Comparison of ENCODE assay signal across 8 mouse cellular contexts in the genomic region with DNA sequence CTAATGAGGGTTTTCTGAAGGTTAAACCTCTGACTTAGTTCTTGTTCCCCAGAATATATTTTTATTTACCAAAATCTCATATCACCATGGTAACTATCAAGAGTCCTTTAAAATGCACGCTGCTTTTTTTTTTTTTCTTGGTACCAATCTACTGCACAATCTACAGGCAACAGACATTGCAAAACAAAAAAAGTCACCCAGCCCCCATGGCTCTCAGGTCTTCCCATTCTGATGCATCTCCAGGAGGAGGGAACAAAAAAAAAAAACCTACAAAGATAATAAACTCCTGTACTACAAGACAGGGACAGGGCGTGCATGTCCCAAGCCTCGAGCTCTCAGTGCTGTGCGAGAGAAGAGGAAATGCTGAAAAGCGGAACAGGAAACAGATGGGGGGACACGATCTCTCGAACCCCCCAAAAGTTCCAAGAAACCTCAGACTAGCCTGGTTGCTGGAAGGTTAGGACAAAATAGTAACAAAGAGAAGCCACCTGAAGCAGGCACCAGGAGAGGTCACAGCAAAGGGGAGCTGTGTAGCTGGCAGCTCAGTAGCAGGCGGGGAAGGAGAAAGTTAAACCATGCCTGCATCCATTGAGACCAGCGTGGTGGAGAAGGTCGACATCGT.
DNase-seq lines count a peak whose midpoint lies in the region; ATAC-seq and TF ChIP-seq lines count a peak whose summit lies in the region.

No protein-coding gene starts in this region.

- DNase-seq in forebrain, embryonic 10.5 days (ENCODE audit: extremely low spot score, low spot score): no peak
- peak; percentile 15 for DNase-seq in thymus, adult 2 months
- no peak for DNase-seq in thymus, adult 18-20 months
- DNase-seq in Muller cell, postnatal 12 days (ENCODE audit: inconsistent ontology term): no peak
- DNase-seq in forebrain, embryonic 11.5 days (ENCODE audit: low spot score): no peak
- no peak for DNase-seq in layer of hippocampus, adult 8-10 months (ENCODE audit: low spot score in 2 of 2)

- H3K27ac ChIP-seq in forebrain, embryonic 10.5 days: peak overlapping the region; percentile 72
- H3K27ac ChIP-seq in forebrain, embryonic 12.5 days: no peak overlapping the region
- H3K27ac ChIP-seq in thymus, adult 2 months (ENCODE audit: control insufficient read depth, insufficient read depth, low read length): no peak overlapping the region
- no peak overlapping the region for H3K27ac ChIP-seq in liver, embryonic 15.5 days (replicated peaks)
- H3K27ac ChIP-seq in forebrain, embryonic 11.5 days (ENCODE audit: low read depth, low read length): no peak overlapping the region

- H3K27me3 ChIP-seq in forebrain, embryonic 10.5 days (ENCODE audit: poor library complexity, severe bottlenecking): peaks cover 4% of the 10 kb centered on the region; the same call in 1 of the 2 replicates
- H3K27me3 ChIP-seq in forebrain, embryonic 12.5 days: peaks cover 3% of the 10 kb centered on the region; the same call in 1 of the 2 replicates
- H3K27me3 ChIP-seq in thymus, adult 2 months (ENCODE audit: control insufficient read depth, insufficient read depth, low read length): no peaks in the 10 kb centered on the region
- H3K27me3 ChIP-seq in liver, embryonic 15.5 days: 0 out of 2 replicates have a peak, but pooled peaks cover 3% of the 10 kb centered on the region
- no peaks in the 10 kb centered on the region for H3K27me3 ChIP-seq in forebrain, embryonic 11.5 days (ENCODE audit: control insufficient read depth, insufficient read depth, low read length)

- no peak for TF ChIP-seq CTCF in thymus, adult 2 months (IDR thresholded peaks at IDR 0.05; ENCODE audit: borderline replicate concordance, control insufficient read depth, extremely low read depth, insufficient read depth, low read length, poor library complexity)

- no peaks in the 10 kb centered on the region for H3K36me3 ChIP-seq in forebrain, embryonic 10.5 days (replicated peaks)
- H3K36me3 ChIP-seq in forebrain, embryonic 12.5 days (replicated peaks): no peaks in the 10 kb centered on the region
- no peaks in the 10 kb centered on the region for H3K36me3 ChIP-seq in thymus, adult 2 months (ENCODE audit: control insufficient read depth, insufficient read depth, low read length)
- no peaks in the 10 kb centered on the region for H3K36me3 ChIP-seq in liver, embryonic 15.5 days (replicated peaks)
- H3K36me3 ChIP-seq in forebrain, embryonic 11.5 days (ENCODE audit: control insufficient read depth, insufficient read depth, low read length): no peaks in the 10 kb centered on the region

- H3K9ac ChIP-seq in forebrain, embryonic 12.5 days: no peak overlapping the region
- H3K9ac ChIP-seq in liver, embryonic 15.5 days: no peak overlapping the region
- no peak overlapping the region for H3K9ac ChIP-seq in forebrain, embryonic 11.5 days (ENCODE audit: low read length)

- no peak overlapping the region for H3K4me2 ChIP-seq in forebrain, embryonic 12.5 days
- peak overlapping the region; percentile 47 for H3K4me2 ChIP-seq in liver, embryonic 15.5 days
- no peak overlapping the region for H3K4me2 ChIP-seq in forebrain, embryonic 11.5 days (ENCODE audit: low read depth, low read length, severe bottlenecking)

- no peak overlapping the region for H3K4me3 ChIP-seq in forebrain, embryonic 10.5 days
- no peak overlapping the region for H3K4me3 ChIP-seq in forebrain, embryonic 12.5 days (replicated peaks)
- H3K4me3 ChIP-seq in thymus, adult 2 months (ENCODE audit: control insufficient read depth, insufficient read depth, low read length): peak overlapping the region; percentile 29
- 0 out of 2 replicates have a peak overlapping the region, but pooled peaks have one; percentile 12 for H3K4me3 ChIP-seq in liver, embryonic 15.5 days (replicated peaks)
- no peak overlapping the region for H3K4me3 ChIP-seq in forebrain, embryonic 11.5 days (ENCODE audit: low read depth, low read length)

- no peak for TF ChIP-seq POLR2A in thymus, adult 2 months (IDR thresholded peaks at IDR 0.05; ENCODE audit: control insufficient read depth, extremely low read depth, insufficient read depth, low read length, poor library complexity)

- no peaks in the 10 kb centered on the region for H3K9me3 ChIP-seq in forebrain, embryonic 10.5 days
- no peaks in the 10 kb centered on the region for H3K9me3 ChIP-seq in forebrain, embryonic 12.5 days
- no peaks in the 10 kb centered on the region for H3K9me3 ChIP-seq in liver, embryonic 15.5 days (replicated peaks)
- H3K9me3 ChIP-seq in forebrain, embryonic 11.5 days (ENCODE audit: control insufficient read depth, low read length): no peaks in the 10 kb centered on the region

- WGBS in forebrain, embryonic 10.5 days: 73% methylated on average over 11 of the region's 11 CpGs
- WGBS in forebrain, embryonic 12.5 days: 71% methylated on average over 11 of the region's 11 CpGs
- WGBS in thymus, adult 2 months: 8% methylated on average over 11 of the region's 11 CpGs
- WGBS in liver, embryonic 15.5 days (ENCODE audit: insufficient replicate concordance): 15% methylated on average over 11 of the region's 11 CpGs
- WGBS in forebrain, embryonic 11.5 days: 71% methylated on average over 11 of the region's 11 CpGs

- H3K4me1 ChIP-seq in forebrain, embryonic 10.5 days: peaks cover 23% of the 10 kb centered on the region
- H3K4me1 ChIP-seq in forebrain, embryonic 12.5 days: peaks cover 12% of the 10 kb centered on the region
- H3K4me1 ChIP-seq in thymus, adult 2 months (replicated peaks; ENCODE audit: control insufficient read depth, insufficient read depth, low read length): peaks cover 10% of the 10 kb centered on the region
- H3K4me1 ChIP-seq in liver, embryonic 15.5 days (replicated peaks): peaks cover 15% of the 10 kb centered on the region
- H3K4me1 ChIP-seq in forebrain, embryonic 11.5 days (replicated peaks; ENCODE audit: control insufficient read depth, insufficient read depth, low read length): 0 out of 2 replicates have a peak, but pooled peaks cover 2% of the 10 kb centered on the region

- no peak for ATAC-seq in forebrain, embryonic 12.5 days (ENCODE audit: low FRiP score)
- ATAC-seq in liver, embryonic 15.5 days (ENCODE audit: insufficient read depth): no peak
- ATAC-seq in forebrain, embryonic 11.5 days (replicated peaks; ENCODE audit: low FRiP score): no peak

Comparison
In these comparisons a context has a peak if more than half of its experiments do, and no peak if none do; other contexts are left out.
1. H3K4me3 ChIP-seq: peak in thymus, adult 2 months (single experiment) and liver, embryonic 15.5 days (single experiment); none in forebrain, embryonic 10.5 days (single experiment), forebrain, embryonic 12.5 days (single experiment) and forebrain, embryonic 11.5 days (single experiment).